Mouse (Mus musculus): ENCODE data around the gene Tmem106a. TPM values are rescaled to one million over a fixed set of nuclear protein-coding genes. Genes with fewer than 3 reads are reported as not detected.
"Not testable (repeated sequence)": the region's sequence is repeated elsewhere in the genome, so short reads cannot be mapped to it uniquely, and the experiment has no call there.

Gene Tmem106a
- total RNA-seq, 2 experiments from 2014 or later = 3.6 to 4.7 TPM

DNA sequence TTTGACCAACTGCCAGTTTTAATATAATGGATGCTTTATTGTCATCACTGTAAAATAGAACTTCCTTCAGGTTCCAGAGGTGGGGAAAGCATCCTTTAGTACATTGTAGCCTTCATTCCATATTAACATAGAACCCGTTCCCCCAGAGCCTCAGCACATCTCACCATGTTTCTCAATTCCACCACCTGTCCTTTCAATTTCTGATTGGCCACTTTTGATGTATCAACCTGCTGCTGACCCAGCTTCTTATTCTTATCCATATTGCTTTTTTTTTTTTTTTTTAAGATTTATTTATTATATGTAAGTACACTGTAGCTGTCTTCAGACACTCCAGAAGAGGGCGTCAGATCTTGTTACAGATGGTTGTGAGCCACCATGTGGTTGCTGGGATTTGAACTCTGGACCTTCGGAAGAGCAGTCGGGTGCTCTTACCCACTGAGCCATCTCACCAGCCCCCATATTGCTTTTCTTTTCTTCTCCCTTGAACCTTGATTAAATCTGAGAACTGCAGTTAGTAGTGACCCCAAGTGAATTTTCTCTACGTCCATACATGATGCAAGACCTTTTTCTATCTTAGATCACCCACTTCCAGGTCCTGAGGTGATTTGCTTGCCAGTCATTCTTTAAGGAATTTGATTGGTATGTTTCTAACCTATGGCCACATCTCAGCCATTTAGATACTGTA, 46.8 kb downstream of the Tmem106a start:
- DNase-seq; intact Hi-C loops (cut with DNase I): not testable (repeated sequence)

DNA sequence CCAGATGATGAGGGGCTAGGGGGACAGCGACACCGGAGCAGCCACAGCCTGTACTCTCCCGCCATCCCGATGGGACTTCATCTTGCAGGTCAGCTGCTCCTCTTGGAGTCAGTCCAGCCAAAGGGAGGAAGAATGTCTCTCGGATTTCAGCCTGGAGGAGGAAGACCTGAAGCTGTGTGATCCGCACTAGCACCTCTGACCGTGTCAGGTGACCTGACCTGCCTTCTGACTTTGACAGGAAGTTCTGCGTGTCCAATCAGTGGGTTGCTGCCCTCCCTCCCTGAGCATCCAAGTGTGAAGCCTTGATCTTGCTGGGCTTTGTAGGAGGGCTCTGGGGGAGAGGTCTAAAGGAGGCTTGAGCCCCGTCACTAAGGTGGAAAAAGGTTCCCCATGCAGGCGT, 53.6 kb downstream of the Tmem106a start:
- DNase-seq = no peak
- intact Hi-C loops (cut with DNase I) = no loop called here

DNA sequence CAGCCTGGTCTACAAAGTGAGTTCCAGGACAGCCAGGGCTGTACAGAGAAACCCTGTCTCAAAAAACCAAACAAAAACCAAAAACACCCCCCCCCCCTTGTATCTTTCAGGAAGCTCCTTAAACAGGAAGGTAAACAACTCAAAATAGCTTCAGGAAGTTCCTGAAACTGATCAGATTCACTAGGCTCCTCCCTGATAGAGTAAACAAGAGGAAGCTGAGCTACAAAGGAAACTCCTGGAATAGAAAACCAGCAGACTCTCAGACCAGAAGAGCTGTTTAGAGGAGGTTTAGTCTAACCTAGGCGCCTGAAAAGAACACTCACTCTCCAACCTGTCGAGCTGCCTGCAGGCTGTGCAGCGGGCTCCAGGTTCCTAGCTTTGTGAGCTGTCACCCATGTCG, 57.7 kb downstream of the Tmem106a start:
- intact Hi-C loops (cut with DNase I) = no loop called here

DNA sequence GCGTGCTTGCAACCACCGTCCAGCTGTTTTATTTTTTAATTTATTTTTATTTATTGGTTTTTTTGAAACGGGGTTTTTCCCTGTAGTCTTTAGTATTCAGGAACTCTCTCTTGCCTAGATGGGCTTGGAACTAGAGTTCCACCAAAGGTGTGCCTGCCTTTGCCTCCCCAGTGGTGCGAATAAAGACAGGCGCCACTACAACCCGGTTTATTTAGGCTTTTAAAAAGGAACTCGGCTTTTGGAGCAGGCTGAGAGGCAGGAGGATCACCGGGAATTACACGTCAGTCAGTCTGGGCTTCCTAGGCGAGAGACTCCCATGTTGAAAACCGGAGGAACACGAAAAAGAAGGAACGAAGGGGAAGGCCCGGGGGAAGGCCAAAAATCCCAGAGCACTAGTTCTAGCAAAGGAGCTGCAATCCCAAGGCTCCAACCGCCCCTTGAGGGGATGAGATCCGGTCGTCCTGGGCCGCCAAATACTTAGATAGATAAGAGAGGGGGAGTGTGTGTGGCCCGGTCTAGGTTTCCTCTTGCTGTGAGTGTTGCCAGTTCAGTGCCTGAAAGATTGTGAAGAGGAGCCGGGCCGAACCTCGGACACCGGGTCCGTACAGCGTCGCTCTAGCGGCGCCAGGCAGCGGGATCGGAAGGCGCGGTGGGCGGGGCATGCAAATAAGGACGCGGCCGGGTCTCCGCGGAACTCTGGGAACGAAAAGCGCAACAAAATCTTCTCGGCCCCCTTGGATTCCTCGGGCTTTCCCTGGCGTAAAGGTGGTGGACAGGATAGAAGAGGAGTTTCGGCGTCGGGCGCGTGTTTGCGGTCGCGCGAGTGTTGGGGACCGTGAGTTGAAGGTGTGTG, 59.0 kb downstream of the Tmem106a start:
- DNase-seq = peak; percentile 74 to 84
- intact Hi-C loops (cut with DNase I) = not testable (repeated sequence)

More for the DNA sequence above, 57.7 kb downstream of the Tmem106a start:
- no peak for DNase-seq

Other genes starting within 250 kb of the Tmem106a start
- not detected for gene G6pc, start 214.7 kb upstream of the Tmem106a start, total RNA-seq (2021)
- 10 to 100 TPM; 18.6 to 22.8 TPM for gene Aarsd1, start 164.6 kb upstream of the Tmem106a start, total RNA-seq (2021)
- 10 to 100 TPM in 1 of 2 experiments, 1 to 10 TPM in 1; 8.0 to 10.3 TPM for gene Gm27029, start 157.4 kb upstream of the Tmem106a start, total RNA-seq (2021)
- 10 to 100 TPM; 12.2 to 12.4 TPM for gene Rundc1, start 157.2 kb upstream of the Tmem106a start, total RNA-seq (2021)
- 10 to 100 TPM; 50.6 to 66.9 TPM for gene Ptges3l, start 156.9 kb upstream of the Tmem106a start, total RNA-seq (2021)
- gene Rpl27, start 139.9 kb upstream of the Tmem106a start, total RNA-seq (2021) = 10 to 100 TPM; 48.2 to 52.4 TPM
- 10 to 100 TPM; 13.3 to 15.6 TPM for gene Ifi35, start 133.8 kb upstream of the Tmem106a start, total RNA-seq (2021)
- gene Rnd2, start 117.2 kb upstream of the Tmem106a start, total RNA-seq (2021) = 1 to 10 TPM; 5.6 to 6.2 TPM
- gene Vat1, start 116.0 kb upstream of the Tmem106a start, total RNA-seq (2021) = 10 to 100 TPM; 22.0 to 24.9 TPM
- under 1 TPM; 0.31 to 0.51 TPM for gene Brca1, start 30.3 kb upstream of the Tmem106a start, total RNA-seq (2021)
- gene Nbr1, start 30.1 kb upstream of the Tmem106a start, total RNA-seq (2021) = 10 to 100 TPM; 94.3 to 99.5 TPM
- gene Gm11634, start 17.0 kb downstream of the Tmem106a start, total RNA-seq (2021) = not detected
- gene Rdm1, start 45.0 kb downstream of the Tmem106a start, total RNA-seq (2021) = 10 to 100 TPM; 41.6 to 47.3 TPM
- 10 to 100 TPM; 23.4 to 23.5 TPM for gene Arl4d, start 83.3 kb downstream of the Tmem106a start, total RNA-seq (2021)
- 10 to 100 TPM; 15.7 to 16.1 TPM for gene Dhx8, start 150.7 kb downstream of the Tmem106a start, total RNA-seq (2021)
- under 1 TPM; 0.19 TPM for gene Etv4, start 203.1 kb downstream of the Tmem106a start, total RNA-seq (2021)